Mouse (Mus musculus): ENCODE measurements at regions not wholly inside any gene's neighbourhood (a gene's known extent, or its start where the extent isn't known, plus 50 kb on each side); places are given as distances from the start of the nearest gene placed in this dataset.

GRCm38 (mm10) chr6:49582040-49582707 lies 186.8 kb downstream of the Stk31 start:
- H3K27ac ChIP-seq (ENCODE audit: low read length) = peak overlapping the region; percentile 62
- 54% methylated on average over 8 of the region's 8 CpGs for WGBS

GRCm38 (mm10) chr6:49586553-49586952 lies 191.1 kb downstream of the Stk31 start:
- H3K9ac ChIP-seq (ENCODE audit: low read depth, low read length) = no peak overlapping the region
- H3K9me3 ChIP-seq (replicated peaks; ENCODE audit: control insufficient read depth, low read length, poor library complexity, severe bottlenecking) = no peaks in the 10 kb centered on the region
- H3K36me3 ChIP-seq (ENCODE audit: control insufficient read depth, insufficient read depth, low read length) = no peaks in the 10 kb centered on the region
- no peak overlapping the region for H3K27ac ChIP-seq (ENCODE audit: low read length)
- H3K4me3 ChIP-seq (ENCODE audit: low read depth, low read length) = no peak overlapping the region
- ATAC-seq = no peak
- H3K4me1 ChIP-seq (ENCODE audit: control insufficient read depth, insufficient read depth, low read length) = peaks cover 14% of the 10 kb centered on the region
- H3K27me3 ChIP-seq (ENCODE audit: control insufficient read depth, insufficient read depth, low read depth, low read length) = no peaks in the 10 kb centered on the region
- WGBS = 70% methylated on average over 5 of the region's 5 CpGs
- no peak overlapping the region for H3K4me2 ChIP-seq (ENCODE audit: low read length)

More at GRCm38 (mm10) chr6:49582040-49582707, 186.8 kb downstream of the Stk31 start:
- no peaks in the 10 kb centered on the region for H3K9me3 ChIP-seq (replicated peaks; ENCODE audit: control insufficient read depth, low read length, poor library complexity, severe bottlenecking)
- H3K27me3 ChIP-seq (ENCODE audit: control insufficient read depth, insufficient read depth, low read depth, low read length) = no peaks in the 10 kb centered on the region
- no peaks in the 10 kb centered on the region for H3K36me3 ChIP-seq (ENCODE audit: control insufficient read depth, insufficient read depth, low read length)
- peaks cover 15% of the 10 kb centered on the region for H3K4me1 ChIP-seq (ENCODE audit: control insufficient read depth, insufficient read depth, low read length)
- no peak overlapping the region for H3K4me2 ChIP-seq (ENCODE audit: low read length)
- no peak overlapping the region for H3K4me3 ChIP-seq (ENCODE audit: low read depth, low read length)
- no peak overlapping the region for H3K9ac ChIP-seq (ENCODE audit: low read depth, low read length)
- peak; percentile 29; the same call in 1 of the 2 replicates for ATAC-seq

GRCm38 (mm10) chr6:49588677-49589076 lies 193.3 kb downstream of the Stk31 start:
- ATAC-seq = no peak
- Histone ChIP-seq H3K4me1 (ENCODE audit: control insufficient read depth, insufficient read depth, low read length) (no peaks in the 10 kb centered on the region), H3K9me3 (replicated peaks; ENCODE audit: control insufficient read depth, low read length, poor library complexity, severe bottlenecking) (no peaks in the 10 kb centered on the region), H3K4me2 (ENCODE audit: low read length) (no peak overlapping the region), H3K27me3 (ENCODE audit: control insufficient read depth, insufficient read depth, low read depth, low read length) (no peaks in the 10 kb centered on the region), H3K9ac (ENCODE audit: low read depth, low read length) (no peak overlapping the region), H3K36me3 (ENCODE audit: control insufficient read depth, insufficient read depth, low read length) (no peaks in the 10 kb centered on the region), H3K27ac (ENCODE audit: low read length) (no peak overlapping the region), H3K4me3 (ENCODE audit: low read depth, low read length) (no peak overlapping the region)
- WGBS = 95% methylated on average over 3 of the region's 3 CpGs

- Histone ChIP-seq H3K4me1 (ENCODE audit: control insufficient read depth, insufficient read depth, low read length) (no peaks in the 10 kb centered on the region), H3K36me3 (ENCODE audit: control insufficient read depth, insufficient read depth, low read length) (no peaks in the 10 kb centered on the region), H3K9me3 (replicated peaks; ENCODE audit: control insufficient read depth, low read length, poor library complexity, severe bottlenecking) (no peaks in the 10 kb centered on the region), H3K27me3 (ENCODE audit: control insufficient read depth, insufficient read depth, low read depth, low read length) (no peaks in the 10 kb centered on the region), H3K4me2 (ENCODE audit: low read length) (no peak overlapping the region), H3K9ac (ENCODE audit: low read depth, low read length) (no peak overlapping the region), H3K4me3 (ENCODE audit: low read depth, low read length) (no peak overlapping the region), H3K27ac (ENCODE audit: low read length) (no peak overlapping the region)
- ATAC-seq = no peak
- 72% methylated on average over 7 of the region's 7 CpGs for WGBS
These were observed 195.7 kb downstream of the Stk31 start for GRCm38 (mm10) chr6:49590927-49591631.

GRCm38 (mm10) chr6:49591632-49592000 lies 196.2 kb downstream of the Stk31 start:
- 89% methylated on average over 2 of the region's 2 CpGs for WGBS
- Histone ChIP-seq H3K27me3 (ENCODE audit: control insufficient read depth, insufficient read depth, low read depth, low read length) (no peaks in the 10 kb centered on the region), H3K9me3 (replicated peaks; ENCODE audit: control insufficient read depth, low read length, poor library complexity, severe bottlenecking) (no peaks in the 10 kb centered on the region), H3K4me1 (ENCODE audit: control insufficient read depth, insufficient read depth, low read length) (no peaks in the 10 kb centered on the region), H3K9ac (ENCODE audit: low read depth, low read length) (no peak overlapping the region), H3K36me3 (ENCODE audit: control insufficient read depth, insufficient read depth, low read length) (no peaks in the 10 kb centered on the region), H3K4me2 (ENCODE audit: low read length) (no peak overlapping the region), H3K4me3 (ENCODE audit: low read depth, low read length) (no peak overlapping the region), H3K27ac (ENCODE audit: low read length) (no peak overlapping the region)
- no peak for ATAC-seq

- H3K9me3 ChIP-seq (replicated peaks; ENCODE audit: control insufficient read depth, low read length, poor library complexity, severe bottlenecking) = no peaks in the 10 kb centered on the region
- H3K4me2 ChIP-seq (ENCODE audit: low read length) = no peak overlapping the region
- H3K27me3 ChIP-seq (ENCODE audit: control insufficient read depth, insufficient read depth, low read depth, low read length) = no peaks in the 10 kb centered on the region
- no peak overlapping the region for H3K9ac ChIP-seq (ENCODE audit: low read depth, low read length)
- no peak for ATAC-seq
- no peak overlapping the region for H3K4me3 ChIP-seq (ENCODE audit: low read depth, low read length)
- 87% methylated on average over 5 of the region's 5 CpGs for WGBS
- no peaks in the 10 kb centered on the region for H3K4me1 ChIP-seq (ENCODE audit: control insufficient read depth, insufficient read depth, low read length)
- no peak overlapping the region for H3K27ac ChIP-seq (ENCODE audit: low read length)
- H3K36me3 ChIP-seq (ENCODE audit: control insufficient read depth, insufficient read depth, low read length) = no peaks in the 10 kb centered on the region
These were observed 197.3 kb downstream of the Stk31 start for GRCm38 (mm10) chr6:49592676-49593075.

GRCm38 (mm10) chr6:49603201-49603600 lies 207.8 kb downstream of the Stk31 start:
- ATAC-seq = no peak
- Histone ChIP-seq H3K4me3 (ENCODE audit: low read depth, low read length) (no peak overlapping the region), H3K4me2 (ENCODE audit: low read length) (no peak overlapping the region), H3K4me1 (ENCODE audit: control insufficient read depth, insufficient read depth, low read length) (peaks cover 11% of the 10 kb centered on the region), H3K9me3 (replicated peaks; ENCODE audit: control insufficient read depth, low read length, poor library complexity, severe bottlenecking) (no peaks in the 10 kb centered on the region), H3K27ac (ENCODE audit: low read length) (peak overlapping the region; percentile 29; the same call in 1 of the 2 replicates), H3K36me3 (ENCODE audit: control insufficient read depth, insufficient read depth, low read length) (no peaks in the 10 kb centered on the region), H3K27me3 (ENCODE audit: control insufficient read depth, insufficient read depth, low read depth, low read length) (no peaks in the 10 kb centered on the region), H3K9ac (ENCODE audit: low read depth, low read length) (no peak overlapping the region)
- WGBS = 33% methylated on average over 1 of the region's 1 CpGs

GRCm38 (mm10) chr6:49603844-49604243 lies 208.4 kb downstream of the Stk31 start:
- Histone ChIP-seq H3K27me3 (ENCODE audit: control insufficient read depth, insufficient read depth, low read depth, low read length) (no peaks in the 10 kb centered on the region), H3K36me3 (ENCODE audit: control insufficient read depth, insufficient read depth, low read length) (no peaks in the 10 kb centered on the region), H3K9ac (ENCODE audit: low read depth, low read length) (no peak overlapping the region), H3K27ac (ENCODE audit: low read length) (0 out of 2 replicates have a peak overlapping the region, but pooled peaks have one; percentile 29), H3K9me3 (replicated peaks; ENCODE audit: control insufficient read depth, low read length, poor library complexity, severe bottlenecking) (no peaks in the 10 kb centered on the region), H3K4me3 (ENCODE audit: low read depth, low read length) (no peak overlapping the region), H3K4me2 (ENCODE audit: low read length) (no peak overlapping the region), H3K4me1 (ENCODE audit: control insufficient read depth, insufficient read depth, low read length) (peaks cover 11% of the 10 kb centered on the region)
- peak; percentile 79 for ATAC-seq
- WGBS = 23% methylated on average over 3 of the region's 3 CpGs

GRCm38 (mm10) chr6:49606028-49606427 lies 210.6 kb downstream of the Stk31 start:
- H3K4me1 ChIP-seq (ENCODE audit: control insufficient read depth, insufficient read depth, low read length) = peaks cover 11% of the 10 kb centered on the region
- ATAC-seq = no peak
- no peaks in the 10 kb centered on the region for H3K36me3 ChIP-seq (ENCODE audit: control insufficient read depth, insufficient read depth, low read length)
- H3K9me3 ChIP-seq (replicated peaks; ENCODE audit: control insufficient read depth, low read length, poor library complexity, severe bottlenecking) = no peaks in the 10 kb centered on the region
- H3K4me3 ChIP-seq (ENCODE audit: low read depth, low read length) = no peak overlapping the region
- WGBS = 0% methylated on average over 1 of the region's 1 CpGs
- H3K4me2 ChIP-seq (ENCODE audit: low read length) = no peak overlapping the region
- H3K9ac ChIP-seq (ENCODE audit: low read depth, low read length) = no peak overlapping the region
- H3K27ac ChIP-seq (ENCODE audit: low read length) = no peak overlapping the region
- H3K27me3 ChIP-seq (ENCODE audit: control insufficient read depth, insufficient read depth, low read depth, low read length) = no peaks in the 10 kb centered on the region

All from midbrain, embryonic 16.5 days (tissue).